Comparison of ENCODE assay signal across 26 mouse cellular contexts in genomic region chr1:107897743-107898437, GRCm38 (mm10).
DNase-seq lines count a peak whose midpoint lies in the region; ATAC-seq and TF ChIP-seq lines count a peak whose summit lies in the region.
"Had no signal": no experiment of that assay in that cellular context is flagged by ENCODE, and none has a peak within 500 bp of the region (broad histone marks: within the 10 kb centered on the region; RNA-seq: fewer than 3 reads in every experiment).

No protein-coding gene starts in this region.

- peak; percentile 26 to 59 for DNase-seq in cerebellum, postnatal 14 days
- no peak for DNase-seq in cerebellum, adult 9-10 months
- no peak for DNase-seq in forebrain, postnatal 0 days
- peak; percentile 23 for DNase-seq in midbrain, embryonic 14.5 days
- DNase-seq in midbrain, embryonic 11.5 days (ENCODE audit: low spot score, missing footprints), result no peak
- DNase-seq: adrenal gland, postnatal 10 days; adrenal gland, postnatal 36 days; B cell, adult 2 months; cerebellum, adult 11 months; cerebellum, postnatal 36 days; embryo, embryonic 11 days; gastrocnemius, adult 2 months; gastrocnemius, postnatal 14 days; heart, adult 11 months; kidney, adult 11 months had no signal

- H3K4me1 ChIP-seq in forebrain, embryonic 16.5 days (replicated peaks; ENCODE audit: control insufficient read depth, insufficient read depth, low read length), result peaks cover 3% of the 10 kb centered on the region
- no peaks in the 10 kb centered on the region for H3K4me1 ChIP-seq in forebrain, postnatal 0 days (ENCODE audit: insufficient read depth)
- 0 out of 2 replicates have a peak, but pooled peaks cover 4% of the 10 kb centered on the region for H3K4me1 ChIP-seq in midbrain, embryonic 14.5 days (ENCODE audit: control insufficient read depth, insufficient read depth, low read length)
- no peaks in the 10 kb centered on the region for H3K4me1 ChIP-seq in midbrain, embryonic 11.5 days (ENCODE audit: control insufficient read depth, insufficient read depth, low read length)
- peaks cover 6% of the 10 kb centered on the region for H3K4me1 ChIP-seq in midbrain, embryonic 16.5 days (ENCODE audit: control insufficient read depth, insufficient read depth, low read length)
- H3K4me1 ChIP-seq: embryonic facial prominence, embryonic 10.5 days; hindbrain, embryonic 15.5 days had no signal

- no peaks in the 10 kb centered on the region for H3K27me3 ChIP-seq in forebrain, embryonic 16.5 days (replicated peaks; ENCODE audit: control insufficient read depth, insufficient read depth, low read length)
- no peaks in the 10 kb centered on the region for H3K27me3 ChIP-seq in forebrain, postnatal 0 days (ENCODE audit: insufficient read depth, low read length)
- H3K27me3 ChIP-seq in midbrain, embryonic 14.5 days (ENCODE audit: control insufficient read depth, insufficient read depth, low read length), result no peaks in the 10 kb centered on the region
- no peaks in the 10 kb centered on the region for H3K27me3 ChIP-seq in midbrain, embryonic 11.5 days (ENCODE audit: control insufficient read depth, insufficient read depth, low read length)
- no peaks in the 10 kb centered on the region for H3K27me3 ChIP-seq in midbrain, embryonic 16.5 days (ENCODE audit: control insufficient read depth, insufficient read depth, low read depth, low read length)
- H3K27me3 ChIP-seq: CH12.LX; embryonic facial prominence, embryonic 13.5 days; hindbrain, embryonic 12.5 days; hindbrain, embryonic 15.5 days; Patski had no signal

- H3K4me2 ChIP-seq in forebrain, embryonic 16.5 days (ENCODE audit: low read length), result no peak overlapping the region
- H3K4me2 ChIP-seq in forebrain, postnatal 0 days (ENCODE audit: low read depth), result no peak overlapping the region
- no peak overlapping the region for H3K4me2 ChIP-seq in midbrain, embryonic 14.5 days (ENCODE audit: low read length)
- no peak overlapping the region for H3K4me2 ChIP-seq in midbrain, embryonic 11.5 days
- H3K4me2 ChIP-seq in midbrain, embryonic 16.5 days (ENCODE audit: low read length), result no peak overlapping the region
- H3K4me2 ChIP-seq: embryonic facial prominence, embryonic 13.5 days; heart, embryonic 11.5 days; hindbrain, embryonic 12.5 days; hindbrain, embryonic 15.5 days had no signal

- H3K4me3 ChIP-seq in forebrain, embryonic 16.5 days (replicated peaks; ENCODE audit: low read length), result no peak overlapping the region
- no peak overlapping the region for H3K4me3 ChIP-seq in forebrain, postnatal 0 days (ENCODE audit: low read depth, low read length)
- no peak overlapping the region for H3K4me3 ChIP-seq in midbrain, embryonic 14.5 days (replicated peaks; ENCODE audit: low read depth, low read length)
- H3K4me3 ChIP-seq in midbrain, embryonic 11.5 days (ENCODE audit: low read depth, low read length), result no peak overlapping the region
- no peak overlapping the region for H3K4me3 ChIP-seq in midbrain, embryonic 16.5 days (ENCODE audit: low read depth, low read length)
- H3K4me3 ChIP-seq: embryonic facial prominence, embryonic 10.5 days; embryonic facial prominence, embryonic 13.5 days; erythroblast, embryonic 14.5 days; gastrocnemius, adult 2 months; hindbrain, embryonic 12.5 days; hindbrain, embryonic 15.5 days had no signal

- no peak overlapping the region for H3K9ac ChIP-seq in forebrain, embryonic 16.5 days (replicated peaks; ENCODE audit: low read depth, low read length)
- H3K9ac ChIP-seq in forebrain, postnatal 0 days, result no peak overlapping the region
- H3K9ac ChIP-seq in midbrain, embryonic 14.5 days (replicated peaks; ENCODE audit: low read length), result no peak overlapping the region
- no peak overlapping the region for H3K9ac ChIP-seq in midbrain, embryonic 11.5 days (ENCODE audit: low read length)
- H3K9ac ChIP-seq in midbrain, embryonic 16.5 days (ENCODE audit: low read depth, low read length), result no peak overlapping the region
- H3K9ac ChIP-seq: embryonic facial prominence, embryonic 13.5 days; hindbrain, embryonic 12.5 days; hindbrain, embryonic 15.5 days had no signal

- H3K36me3 ChIP-seq in forebrain, embryonic 16.5 days (ENCODE audit: control insufficient read depth, insufficient read depth), result no peaks in the 10 kb centered on the region
- H3K36me3 ChIP-seq in forebrain, postnatal 0 days (ENCODE audit: insufficient read depth), result no peaks in the 10 kb centered on the region
- H3K36me3 ChIP-seq in midbrain, embryonic 14.5 days (ENCODE audit: control insufficient read depth, insufficient read depth, low read length), result no peaks in the 10 kb centered on the region
- no peaks in the 10 kb centered on the region for H3K36me3 ChIP-seq in midbrain, embryonic 11.5 days (ENCODE audit: control insufficient read depth, insufficient read depth, low read length)
- no peaks in the 10 kb centered on the region for H3K36me3 ChIP-seq in midbrain, embryonic 16.5 days (ENCODE audit: control insufficient read depth, insufficient read depth, low read length)
- H3K36me3 ChIP-seq: embryonic facial prominence, embryonic 10.5 days; embryonic facial prominence, embryonic 13.5 days; G1E; hindbrain, embryonic 12.5 days; hindbrain, embryonic 15.5 days had no signal

- 29% methylated on average over 3 of the region's 3 CpGs for WGBS in forebrain, embryonic 16.5 days
- WGBS in forebrain, postnatal 0 days, result 29% methylated on average over 3 of the region's 3 CpGs
- WGBS in midbrain, embryonic 14.5 days, result 34% methylated on average over 3 of the region's 3 CpGs
- WGBS in midbrain, embryonic 11.5 days, result 57% methylated on average over 3 of the region's 3 CpGs
- WGBS in midbrain, embryonic 16.5 days, result 21% methylated on average over 3 of the region's 3 CpGs

- H3K9me3 ChIP-seq in forebrain, embryonic 16.5 days (ENCODE audit: control insufficient read depth, low read length), result no peaks in the 10 kb centered on the region
- H3K9me3 ChIP-seq in forebrain, postnatal 0 days (ENCODE audit: low read length), result no peaks in the 10 kb centered on the region
- no peaks in the 10 kb centered on the region for H3K9me3 ChIP-seq in midbrain, embryonic 14.5 days (ENCODE audit: control insufficient read depth, low read length)
- no peaks in the 10 kb centered on the region for H3K9me3 ChIP-seq in midbrain, embryonic 11.5 days (ENCODE audit: control insufficient read depth, low read length)
- H3K9me3 ChIP-seq in midbrain, embryonic 16.5 days (replicated peaks; ENCODE audit: control insufficient read depth, low read length, poor library complexity, severe bottlenecking), result no peaks in the 10 kb centered on the region
- H3K9me3 ChIP-seq: embryonic facial prominence, embryonic 10.5 days; embryonic facial prominence, embryonic 13.5 days; hindbrain, embryonic 12.5 days; hindbrain, embryonic 15.5 days had no signal

- no peak for TF ChIP-seq CTCF in forebrain, postnatal 0 days (IDR thresholded peaks at IDR 0.05; ENCODE audit: low read depth)

- H3K27ac ChIP-seq in forebrain, embryonic 16.5 days (ENCODE audit: low read length), result peak overlapping the region; percentile 67
- no peak overlapping the region; the same call in 1 of the 2 replicates for H3K27ac ChIP-seq in forebrain, postnatal 0 days (ENCODE audit: low read depth, low read length)
- H3K27ac ChIP-seq in midbrain, embryonic 14.5 days (replicated peaks; ENCODE audit: low read depth, low read length), result no peak overlapping the region
- no peak overlapping the region for H3K27ac ChIP-seq in midbrain, embryonic 11.5 days (ENCODE audit: low read depth, low read length)
- H3K27ac ChIP-seq in midbrain, embryonic 16.5 days (ENCODE audit: low read length), result 0 out of 2 replicates have a peak overlapping the region, but pooled peaks have one; percentile 28
- H3K27ac ChIP-seq: embryonic facial prominence, embryonic 10.5 days; embryonic facial prominence, embryonic 13.5 days; gastrocnemius, adult 2 months; hindbrain, embryonic 12.5 days; hindbrain, embryonic 15.5 days had no signal

- peak; percentile 35 for ATAC-seq in forebrain, embryonic 16.5 days
- no peak; the same call in 1 of the 2 replicates for ATAC-seq in forebrain, postnatal 0 days
- ATAC-seq in midbrain, embryonic 14.5 days (ENCODE audit: low FRiP score, low TSS enrichment), result no peak
- no peak for ATAC-seq in midbrain, embryonic 11.5 days (ENCODE audit: low FRiP score)
- peak; percentile 19; the same call in 1 of the 2 replicates for ATAC-seq in midbrain, embryonic 16.5 days
- ATAC-seq: Patski had no signal

Comparison
In these comparisons a context has a peak if more than half of its experiments do, and no peak if none do; other contexts are left out.
1. DNase-seq: peak in cerebellum, postnatal 14 days (2 of 2) and midbrain, embryonic 14.5 days (single experiment); none in cerebellum, adult 9-10 months (single experiment), forebrain, postnatal 0 days (single experiment) and midbrain, embryonic 11.5 days (single experiment).
2. ATAC-seq: peak in forebrain, embryonic 16.5 days (single experiment) and midbrain, embryonic 16.5 days (single experiment); none in forebrain, postnatal 0 days (single experiment), midbrain, embryonic 14.5 days (single experiment) and midbrain, embryonic 11.5 days (single experiment).
3. H3K27ac ChIP-seq: peak in forebrain, embryonic 16.5 days (single experiment) and midbrain, embryonic 16.5 days (single experiment); none in forebrain, postnatal 0 days (single experiment), midbrain, embryonic 14.5 days (single experiment) and midbrain, embryonic 11.5 days (single experiment).